Mouse (Mus musculus) brain, adult 2 months (tissue): Measurements from ENCODE around the gene Gpr150.

Experiments
- DNase-seq: peaks from one replicate; pipeline ENCODE4 v3.0.0; 2011; ENCODE audit warnings: low read depth, low spot score

Gene Gpr150

DNA sequence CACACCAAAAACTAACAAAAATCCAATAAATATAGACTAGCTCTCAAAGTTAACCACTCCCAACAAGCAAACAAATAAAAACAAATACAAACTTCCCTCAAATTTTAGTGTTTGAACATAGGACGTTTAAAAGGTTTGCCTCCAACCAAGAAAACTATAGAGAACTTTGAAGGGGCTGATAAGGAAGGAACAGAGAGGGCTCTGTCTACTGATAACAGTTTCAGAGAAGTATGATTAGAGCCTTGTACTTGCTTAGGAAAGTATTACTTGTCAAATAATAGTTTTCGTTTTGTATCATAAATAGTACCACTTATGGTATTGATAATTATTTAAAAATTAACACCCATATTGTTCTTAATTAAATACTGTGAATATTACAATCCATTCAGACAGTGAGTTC is 42.3 kb downstream of the Gpr150 start:
- DNase-seq, result no peak
